ENCODE assay signal across 8 mouse cellular contexts in the genomic region with DNA sequence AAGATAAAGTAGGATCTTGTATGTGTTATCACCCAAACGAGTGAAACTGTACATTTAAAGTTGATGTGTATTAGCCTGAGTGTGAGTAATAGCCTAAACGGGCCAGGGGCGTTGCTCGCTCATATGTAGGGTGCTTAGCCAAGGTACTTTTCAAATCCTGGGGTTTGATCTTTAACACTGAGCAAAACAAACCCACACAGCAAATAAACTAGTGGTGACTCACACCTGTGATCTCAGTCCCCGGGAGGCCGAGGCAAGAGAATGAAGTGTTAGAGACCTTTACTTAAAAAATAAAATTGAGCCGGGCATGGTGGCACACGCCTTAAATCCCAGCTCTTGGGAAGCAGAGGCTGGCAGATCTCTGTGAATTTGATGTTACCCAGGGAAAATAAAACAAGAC. TPM values are rescaled to one million over a fixed set of nuclear protein-coding genes. Genes with fewer than 3 reads are reported as not detected.
DNase-seq lines count a peak whose midpoint lies in the region; ATAC-seq lines count a peak whose summit lies in the region.

No protein-coding gene starts in this region.

- H3K4me3 ChIP-seq in heart, embryonic 10.5 days = peak overlapping the region; percentile 98
- H3K4me3 ChIP-seq in forebrain, embryonic 14.5 days (ENCODE audit: low read depth, low read length) = peak overlapping the region; percentile 98
- H3K4me3 ChIP-seq in liver, embryonic 15.5 days (replicated peaks) = peak overlapping the region; percentile 95; the same call in 1 of the 2 replicates

- H3K27me3 ChIP-seq in heart, embryonic 10.5 days (ENCODE audit: insufficient read depth, poor library complexity, severe bottlenecking) = no peaks in the 10 kb centered on the region
- no peaks in the 10 kb centered on the region for H3K27me3 ChIP-seq in forebrain, embryonic 14.5 days (replicated peaks; ENCODE audit: control insufficient read depth, insufficient read depth, low read length)
- H3K27me3 ChIP-seq in liver, embryonic 15.5 days = no peaks in the 10 kb centered on the region

- ATAC-seq in forebrain, embryonic 14.5 days = peak; percentile 33; the same call in 1 of the 2 replicates
- no peak for ATAC-seq in liver, embryonic 15.5 days (ENCODE audit: insufficient read depth)
- no peak for ATAC-seq in megakaryocyte-erythroid progenitor cell, adult 5-6 weeks (replicated peaks; ENCODE audit: low FRiP score, low TSS enrichment, poor library complexity, severe bottlenecking)

- peaks cover 19% of the 10 kb centered on the region for H3K36me3 ChIP-seq in heart, embryonic 10.5 days
- H3K36me3 ChIP-seq in forebrain, embryonic 14.5 days (ENCODE audit: control insufficient read depth, insufficient read depth, low read length) = peaks cover 19% of the 10 kb centered on the region
- H3K36me3 ChIP-seq in liver, embryonic 15.5 days (replicated peaks) = peaks cover 20% of the 10 kb centered on the region

- H3K27ac ChIP-seq in heart, embryonic 10.5 days = peak overlapping the region; percentile 89
- no peak overlapping the region for H3K27ac ChIP-seq in forebrain, embryonic 14.5 days (ENCODE audit: low read depth, low read length)
- no peak overlapping the region for H3K27ac ChIP-seq in liver, embryonic 15.5 days (replicated peaks)

- H3K9ac ChIP-seq in forebrain, embryonic 14.5 days (ENCODE audit: low read length) = peak overlapping the region; percentile 66
- no peak overlapping the region for H3K9ac ChIP-seq in liver, embryonic 15.5 days

- H3K4me2 ChIP-seq in forebrain, embryonic 14.5 days (ENCODE audit: low read length) = peak overlapping the region; percentile 56
- peak overlapping the region; percentile 95 for H3K4me2 ChIP-seq in liver, embryonic 15.5 days

- no peaks in the 10 kb centered on the region for H3K9me3 ChIP-seq in heart, embryonic 10.5 days
- H3K9me3 ChIP-seq in forebrain, embryonic 14.5 days (replicated peaks; ENCODE audit: control insufficient read depth, low read length) = no peaks in the 10 kb centered on the region
- H3K9me3 ChIP-seq in liver, embryonic 15.5 days (replicated peaks) = no peaks in the 10 kb centered on the region

- H3K4me1 ChIP-seq in heart, embryonic 10.5 days = peaks cover 11% of the 10 kb centered on the region; the same call in 1 of the 2 replicates
- H3K4me1 ChIP-seq in forebrain, embryonic 14.5 days (ENCODE audit: control insufficient read depth, insufficient read depth, low read length) = peaks cover 10% of the 10 kb centered on the region
- peaks cover 28% of the 10 kb centered on the region for H3K4me1 ChIP-seq in liver, embryonic 15.5 days (replicated peaks)

- WGBS in heart, embryonic 10.5 days = 79% methylated on average over 8 of the region's 8 CpGs
- 87% methylated on average over 8 of the region's 8 CpGs for whole genome bisulfite sequencing in forebrain, embryonic 14.5 days
- WGBS in liver, embryonic 15.5 days (ENCODE audit: insufficient replicate concordance) = 72% methylated on average over 8 of the region's 8 CpGs

- DNase-seq in heart, embryonic 10.5 days (ENCODE audit: low spot score) = no peak
- DNase-seq in heart, postnatal 4 days = no peak
- peak; percentile 67 for DNase-seq in CD4-positive, CD25-positive, alpha-beta regulatory T cell, adult 2 months (ENCODE audit: low read depth, low spot score)
- DNase-seq in forebrain, embryonic 14.5 days (ENCODE audit: low spot score) = no peak
- no peak for DNase-seq in right cerebral cortex, postnatal 25 days
- DNase-seq in adrenal gland, postnatal 4 days (ENCODE audit: low spot score in 2 of 2) = no peak

RNA-seq across cellular contexts. Expression of a gene that starts 0.8 kb away (rescaled TPM):
- 5.2 and 8.7 TPM in 2 replicates for polyA plus RNA-seq in heart, embryonic 10.5 days (2016; fragmentation: Nextera tagmentation; extraction: Ambion mirVana)
- 10 to 100 TPM; 10.2 to 11.8 TPM for total RNA-seq in heart, postnatal 4 days (2021)
- polyA plus RNA-seq in forebrain, embryonic 14.5 days (2014; fragmentation: Nextera tagmentation; extraction: Ambion mirVana) = 9.6 and 10.6 TPM in 2 replicates
- 1.8 and 2.7 TPM in 2 replicates for polyA plus RNA-seq in liver, embryonic 15.5 days (2015; fragmentation: Nextera tagmentation; extraction: Ambion mirVana)
- 20.6 and 27.2 TPM in 2 replicates for total RNA-seq in megakaryocyte-erythroid progenitor cell, adult 5-6 weeks (2014; fragmentation: Nextera tagmentation)
- total RNA-seq in megakaryocyte-erythroid progenitor cell, adult 5-6 weeks (2017) = 15.5 and 39.4 TPM in 2 replicates
- total RNA-seq in adrenal gland, postnatal 4 days (2021) = 10 to 100 TPM; 18.1 to 19.9 TPM

RNA-seq across cellular contexts. Expression of a gene that starts 22.1 kb away (rescaled TPM):
- polyA plus RNA-seq in heart, embryonic 10.5 days (2016; fragmentation: Nextera tagmentation; extraction: Ambion mirVana) = 3.1 and 4.7 TPM in 2 replicates
- total RNA-seq in heart, postnatal 4 days (2021) = 1 to 10 TPM; 6.0 to 7.5 TPM
- polyA plus RNA-seq in forebrain, embryonic 14.5 days (2014; fragmentation: Nextera tagmentation; extraction: Ambion mirVana) = 0.35 and 0.60 TPM in 2 replicates
- polyA plus RNA-seq in liver, embryonic 15.5 days (2015; fragmentation: Nextera tagmentation; extraction: Ambion mirVana) = 2.4 and 2.6 TPM in 2 replicates
- 1.0 TPM in 1 of 2 replicates, not detected in the other for total RNA-seq in megakaryocyte-erythroid progenitor cell, adult 5-6 weeks (2014; fragmentation: Nextera tagmentation)
- 0.19 and 0.50 TPM in 2 replicates for total RNA-seq in megakaryocyte-erythroid progenitor cell, adult 5-6 weeks (2017)
- total RNA-seq in adrenal gland, postnatal 4 days (2021) = 1 to 10 TPM; 3.6 to 4.7 TPM

RNA-seq across cellular contexts. Expression of a gene that starts 37.0 kb away (rescaled TPM):
- polyA plus RNA-seq in heart, embryonic 10.5 days (2016; fragmentation: Nextera tagmentation; extraction: Ambion mirVana) = 15.3 and 16.5 TPM in 2 replicates
- total RNA-seq in heart, postnatal 4 days (2021) = 1 to 10 TPM; 5.3 to 7.8 TPM
- 13.3 and 14.6 TPM in 2 replicates for polyA plus RNA-seq in forebrain, embryonic 14.5 days (2014; fragmentation: Nextera tagmentation; extraction: Ambion mirVana)
- 3.8 and 3.9 TPM in 2 replicates for polyA plus RNA-seq in liver, embryonic 15.5 days (2015; fragmentation: Nextera tagmentation; extraction: Ambion mirVana)
- total RNA-seq in megakaryocyte-erythroid progenitor cell, adult 5-6 weeks (2014; fragmentation: Nextera tagmentation) = 6.6 and 6.9 TPM in 2 replicates
- 12.0 and 13.1 TPM in 2 replicates for total RNA-seq in megakaryocyte-erythroid progenitor cell, adult 5-6 weeks (2017)
- total RNA-seq in adrenal gland, postnatal 4 days (2021) = 1 to 10 TPM; 4.8 to 5.7 TPM
